Mouse (Mus musculus): ENCODE results near the gene Apold1. TPM values are rescaled to one million over a fixed set of nuclear protein-coding genes. Genes with fewer than 3 reads are reported as not detected.

Gene Apold1
- polyA plus RNA-seq, 1 experiment from 2014 or later: 3.8 TPM

- H3K4me2 ChIP-seq (ENCODE audit: low read depth, low read length): no peak overlapping the region
- H3K9ac ChIP-seq (replicated peaks; ENCODE audit: low read depth, low read length): no peak overlapping the region
- no peaks in the 10 kb centered on the region for H3K27me3 ChIP-seq (ENCODE audit: control insufficient read depth, insufficient read depth, low read length)
- no peak for ATAC-seq (ENCODE audit: low read depth)
- no peak overlapping the region for H3K4me3 ChIP-seq (ENCODE audit: low read depth, low read length)
- 58% methylated on average over 4 of the region's 4 CpGs for WGBS
- no peaks in the 10 kb centered on the region for H3K9me3 ChIP-seq (ENCODE audit: control insufficient read depth, low read length)
- no peaks in the 10 kb centered on the region for H3K4me1 ChIP-seq (ENCODE audit: control insufficient read depth, insufficient read depth, low read length)
- H3K36me3 ChIP-seq (ENCODE audit: control insufficient read depth, insufficient read depth, low read length): no peaks in the 10 kb centered on the region; the same call in 1 of the 2 replicates
- no peak overlapping the region for H3K27ac ChIP-seq (ENCODE audit: low read depth, low read length)
Measured at GRCm38 (mm10) chr6:135029246-135029645, 47.7 kb downstream of the Apold1 start.

Other genes with a start within 250 kb of the Apold1 start
- 3.5 and 7.8 TPM in 2 replicates for gene Dusp16, start 189.1 kb upstream of the Apold1 start, polyA plus RNA-seq (2014; fragmentation: Nextera tagmentation; extraction: Ambion mirVana)
- 4.3 and 4.8 TPM in 2 replicates for gene Crebl2, start 151.6 kb upstream of the Apold1 start, polyA plus RNA-seq (2014; fragmentation: Nextera tagmentation; extraction: Ambion mirVana)
- 35.9 and 37.3 TPM in 2 replicates for gene Gpr19, start 83.1 kb upstream of the Apold1 start, polyA plus RNA-seq (2014; fragmentation: Nextera tagmentation; extraction: Ambion mirVana)
- gene Cdkn1b, start 61.3 kb upstream of the Apold1 start, polyA plus RNA-seq (2014; fragmentation: Nextera tagmentation; extraction: Ambion mirVana): 16.7 and 17.5 TPM in 2 replicates
- 70.3 and 76.7 TPM in 2 replicates for gene Ddx47, start 29.9 kb downstream of the Apold1 start, polyA plus RNA-seq (2014; fragmentation: Nextera tagmentation; extraction: Ambion mirVana)
- 0.12 and 0.86 TPM in 2 replicates for gene Gprc5a, start 83.9 kb downstream of the Apold1 start, polyA plus RNA-seq (2014; fragmentation: Nextera tagmentation; extraction: Ambion mirVana)
- not detected in 2 replicates for gene Gprc5d, start 136.6 kb downstream of the Apold1 start, polyA plus RNA-seq (2014; fragmentation: Nextera tagmentation; extraction: Ambion mirVana)
- 124 and 131 TPM in 2 replicates for gene Fam234b, start 216.3 kb downstream of the Apold1 start, polyA plus RNA-seq (2014; fragmentation: Nextera tagmentation; extraction: Ambion mirVana)
- 1.8 and 3.0 TPM in 2 replicates for gene Hebp1, start 216.3 kb downstream of the Apold1 start, polyA plus RNA-seq (2014; fragmentation: Nextera tagmentation; extraction: Ambion mirVana)